Comparison of ENCODE assay signal across 13 mouse cellular contexts in the genomic region with DNA sequence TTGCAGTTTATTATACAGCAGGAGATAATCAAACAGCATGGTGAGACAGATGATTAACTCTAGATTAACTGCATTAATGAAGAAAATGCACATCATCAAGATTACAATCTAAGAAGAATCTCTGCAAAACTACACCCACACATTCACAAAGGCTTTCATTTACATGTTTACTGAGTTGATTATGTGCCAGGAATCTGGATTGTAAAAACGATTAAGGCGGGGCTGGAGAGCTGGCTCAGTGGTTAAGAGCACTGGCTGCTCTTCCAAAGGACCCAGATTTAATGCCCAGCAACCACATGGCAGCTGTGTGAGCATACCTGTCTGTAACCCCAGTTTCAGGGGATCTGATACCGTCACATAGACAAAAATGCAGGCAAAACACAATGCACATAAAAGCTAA.
"Had no signal": no experiment of that assay in that cellular context is flagged by ENCODE, and none has a peak within 500 bp of the region (broad histone marks: within the 10 kb centered on the region; RNA-seq: fewer than 3 reads in every experiment).

No protein-coding gene starts in this region.

- H3K9me3 ChIP-seq: limb, embryonic 10.5 days; liver, embryonic 13.5 days; midbrain, embryonic 13.5 days had no signal

- H3K4me2 ChIP-seq: liver, embryonic 13.5 days; midbrain, embryonic 13.5 days had no signal

- ATAC-seq: inflammation-experienced regulatory T-cells, adult 6 months; intestine, postnatal 0 days; liver, postnatal 0 days; midbrain, embryonic 13.5 days had no signal

- H3K27me3 ChIP-seq: liver, embryonic 13.5 days; midbrain, embryonic 13.5 days had no signal

- H3K4me3 ChIP-seq: left cerebral cortex, adult 2 months; limb, embryonic 10.5 days; liver, embryonic 13.5 days; midbrain, embryonic 13.5 days had no signal

- DNase-seq: kidney, adult 8-10 months; kidney, postnatal 10 days; liver, embryonic 13.5 days; liver, postnatal 0 days; right cerebral cortex, adult 18-20 months; right cerebral cortex, postnatal 25 days; thymus, postnatal 36 days had no signal

- H3K36me3 ChIP-seq: midbrain, embryonic 13.5 days had no signal

- H3K27ac ChIP-seq: left cerebral cortex, adult 2 months; limb, embryonic 10.5 days; liver, embryonic 13.5 days; macrophage; midbrain, embryonic 13.5 days had no signal

- H3K4me1 ChIP-seq: limb, embryonic 10.5 days; midbrain, embryonic 13.5 days had no signal

- H3K9ac ChIP-seq: liver, embryonic 13.5 days; liver, postnatal 0 days; midbrain, embryonic 13.5 days had no signal
